Mouse (Mus musculus) gastrocnemius, postnatal 14 days (tissue): ENCODE measurements around the gene Gm2035. TPM values are rescaled to one million over a fixed set of nuclear protein-coding genes. Genes with fewer than 3 reads are reported as not detected.
"Not testable (repeated sequence)": the region's sequence is repeated elsewhere in the genome, so short reads cannot be mapped to it uniquely, and the experiment has no call there.

ENCODE experiments used
- DNase-seq: peaks from one replicate; pipeline ENCODE4 v3.0.0; 2021; ENCODE audit warnings: mixed read lengths
- intact Hi-C: fragments of 180-260 bp; cut with DNase I; formaldehyde crosslinking; loops from one replicate; pipeline ENCODE4 v1.15.1; 2025; ENCODE audit warnings: low total_unique reads
- long read RNA-seq, 2 experiments: library from polyadenylated mRNA; stranded (forward); transcript quantifications; one replicate each; pipeline ENCODE4 v2.0.0; 2021
- total RNA-seq, 2 experiments: library from RNA; stranded (reverse); gene quantifications; 2 replicates each; pipeline ENCODE4 v1.2.3; 2021

The Gm2035 gene
- total RNA-seq: not detected
- long read RNA-seq, experiment 1: 0 reads
- long read RNA-seq, experiment 2: 0 reads

GRCm38 (mm10) chr12:87919721-87920120 is at the start of gene Gm2035:
Gene Gm2035, minus strand, starts transcription at chr12:87919857.
- intact Hi-C loops, DNase-seq: not testable (repeated sequence)

- intact Hi-C loops, DNase-seq: not testable (repeated sequence)
These were observed 34.1 kb upstream of the Gm2035 start, which contains the start of gene Gm2042 for GRCm38 (mm10) chr12:87953780-87954179. Gene Gm2042, plus strand, starts transcription at chr12:87954080.

- DNase-seq, intact Hi-C loops: not testable (repeated sequence)
These were observed 24.6 kb downstream of the Gm2035 start, which contains the start of gene Gm2022 for GRCm38 (mm10) chr12:87895070-87895469. Gene Gm2022, plus strand, starts transcription at chr12:87895370.

GRCm38 (mm10) chr12:87873772-87874171 is 45.9 kb downstream of the Gm2035 start, which contains the start of gene Gm2016:
Gene Gm2016, plus strand, starts transcription at chr12:87874072.
- DNase-seq, intact Hi-C loops: not testable (repeated sequence)

Other genes with a start within 250 kb of the Gm2035 start
- not detected for gene Gm21319, start 144.1 kb downstream of the Gm2035 start, total RNA-seq
- gene Gm21936, start 124.3 kb downstream of the Gm2035 start, total RNA-seq: not detected
- gene BB287469, start 103.3 kb downstream of the Gm2035 start, total RNA-seq: not detected
- not detected for gene Gm2001, start 77.5 kb downstream of the Gm2035 start, total RNA-seq
- not detected for gene Gm2016, start 45.8 kb downstream of the Gm2035 start, total RNA-seq
- gene Gm2022, start 24.5 kb downstream of the Gm2035 start, total RNA-seq: not detected
- gene Gm2042, start 34.2 kb upstream of the Gm2035 start, total RNA-seq: not detected
- gene Gm2075, start 92.0 kb upstream of the Gm2035 start, total RNA-seq: not detected
- not detected for gene Gm6803, start 98.9 kb upstream of the Gm2035 start, total RNA-seq
- gene Gm2056, start 107.1 kb upstream of the Gm2035 start, total RNA-seq: not detected
- gene Gm16368, start 163.8 kb upstream of the Gm2035 start, total RNA-seq: not detected